In genomic region chr11:63412364-63412991, GRCm38 (mm10) we compare ENCODE assay signal across 8 mouse cellular contexts.
DNase-seq lines count a peak whose midpoint lies in the region; ATAC-seq and TF ChIP-seq lines count a peak whose summit lies in the region.

No protein-coding gene starts in this region.

- H3K27ac ChIP-seq in lung, embryonic 14.5 days (ENCODE audit: low read depth), result no peak overlapping the region
- H3K27ac ChIP-seq in forebrain, embryonic 13.5 days, result no peak overlapping the region
- no peak overlapping the region for H3K27ac ChIP-seq in liver, embryonic 12.5 days
- H3K27ac ChIP-seq in stomach, embryonic 16.5 days (ENCODE audit: low read length), result no peak overlapping the region

- H3K9me3 ChIP-seq in lung, embryonic 14.5 days (ENCODE audit: low read depth, low read length), result no peaks in the 10 kb centered on the region
- H3K9me3 ChIP-seq in forebrain, embryonic 13.5 days (replicated peaks), result no peaks in the 10 kb centered on the region
- H3K9me3 ChIP-seq in liver, embryonic 12.5 days (replicated peaks), result no peaks in the 10 kb centered on the region
- H3K9me3 ChIP-seq in stomach, embryonic 16.5 days (replicated peaks; ENCODE audit: control insufficient read depth, low read length), result no peaks in the 10 kb centered on the region

- peaks cover 44% of the 10 kb centered on the region for H3K27me3 ChIP-seq in lung, embryonic 14.5 days (ENCODE audit: insufficient read depth, low read length)
- H3K27me3 ChIP-seq in forebrain, embryonic 13.5 days, result peaks cover 68% of the 10 kb centered on the region
- peaks cover 15% of the 10 kb centered on the region for H3K27me3 ChIP-seq in liver, embryonic 12.5 days (replicated peaks)
- H3K27me3 ChIP-seq in stomach, embryonic 16.5 days (ENCODE audit: control insufficient read depth, insufficient read depth, low read length), result no peaks in the 10 kb centered on the region

- no peak for ATAC-seq in lung, embryonic 14.5 days (ENCODE audit: insufficient read depth)
- ATAC-seq in forebrain, embryonic 13.5 days, result no peak
- no peak for ATAC-seq in liver, embryonic 12.5 days
- no peak for ATAC-seq in stomach, embryonic 16.5 days (ENCODE audit: insufficient read depth, low FRiP score)

- H3K9ac ChIP-seq in lung, embryonic 14.5 days, result no peak overlapping the region
- 0 out of 2 replicates have a peak overlapping the region, but pooled peaks have one; percentile 21 for H3K9ac ChIP-seq in forebrain, embryonic 13.5 days
- no peak overlapping the region for H3K9ac ChIP-seq in liver, embryonic 12.5 days
- H3K9ac ChIP-seq in stomach, embryonic 16.5 days (ENCODE audit: low read length), result peak overlapping the region; percentile 17

- H3K4me2 ChIP-seq in lung, embryonic 14.5 days, result peak overlapping the region; percentile 51
- H3K4me2 ChIP-seq in forebrain, embryonic 13.5 days, result peak overlapping the region; percentile 60
- H3K4me2 ChIP-seq in liver, embryonic 12.5 days, result peak overlapping the region; percentile 52
- peak overlapping the region; percentile 56 for H3K4me2 ChIP-seq in stomach, embryonic 16.5 days (ENCODE audit: low read depth, low read length)

- TF ChIP-seq CTCF in lung, embryonic 14.5 days (IDR thresholded peaks at IDR 0.05; ENCODE audit: low read depth), result no peak

- no peaks in the 10 kb centered on the region for H3K4me1 ChIP-seq in lung, embryonic 14.5 days (ENCODE audit: insufficient read depth)
- H3K4me1 ChIP-seq in forebrain, embryonic 13.5 days, result peaks cover 14% of the 10 kb centered on the region
- peaks cover 4% of the 10 kb centered on the region; the same call in 1 of the 2 replicates for H3K4me1 ChIP-seq in liver, embryonic 12.5 days
- peaks cover 5% of the 10 kb centered on the region; the same call in 1 of the 2 replicates for H3K4me1 ChIP-seq in stomach, embryonic 16.5 days (ENCODE audit: control insufficient read depth, insufficient read depth, low read length)

- 10% methylated on average over 18 of the region's 18 CpGs for WGBS in lung, embryonic 14.5 days
- WGBS in forebrain, embryonic 13.5 days, result 1% methylated on average over 18 of the region's 18 CpGs
- WGBS in liver, embryonic 12.5 days (ENCODE audit: insufficient replicate concordance), result 10% methylated on average over 18 of the region's 18 CpGs
- WGBS in stomach, embryonic 16.5 days, result 16% methylated on average over 18 of the region's 18 CpGs

- peak overlapping the region; percentile 17; the same call in 1 of the 2 replicates for H3K4me3 ChIP-seq in lung, embryonic 14.5 days (ENCODE audit: low read depth, low read length)
- peak overlapping the region; percentile 29 for H3K4me3 ChIP-seq in forebrain, embryonic 13.5 days
- H3K4me3 ChIP-seq in liver, embryonic 12.5 days, result peak overlapping the region; percentile 11; the same call in 1 of the 2 replicates
- H3K4me3 ChIP-seq in stomach, embryonic 16.5 days (replicated peaks; ENCODE audit: low read length), result peak overlapping the region; percentile 32

- DNase-seq in lung, embryonic 14.5 days, result peak; percentile 29
- no peak for DNase-seq in lung, postnatal 14 days
- no peak for DNase-seq in spleen, postnatal 36 days (ENCODE audit: low spot score in 2 of 2)
- no peak for DNase-seq in MN1 (ENCODE audit: low spot score)
- DNase-seq in frontal cortex, postnatal 14 days (ENCODE audit: low spot score in 2 of 2), result no peak

- no peaks in the 10 kb centered on the region for H3K36me3 ChIP-seq in lung, embryonic 14.5 days (ENCODE audit: insufficient read depth)
- no peaks in the 10 kb centered on the region for H3K36me3 ChIP-seq in forebrain, embryonic 13.5 days (ENCODE audit: poor library complexity, severe bottlenecking)
- H3K36me3 ChIP-seq in liver, embryonic 12.5 days, result no peaks in the 10 kb centered on the region
- no peaks in the 10 kb centered on the region for H3K36me3 ChIP-seq in stomach, embryonic 16.5 days (ENCODE audit: control insufficient read depth, insufficient read depth, low read length)

Comparison
In these comparisons a context has a peak if more than half of its experiments do, and no peak if none do; other contexts are left out.
1. H3K9ac ChIP-seq: peak in forebrain, embryonic 13.5 days (single experiment) and stomach, embryonic 16.5 days (single experiment); none in lung, embryonic 14.5 days (single experiment) and liver, embryonic 12.5 days (single experiment).
2. Peak in every context shown above with its lines, with median percentiles within 50 percentile points of each other: H3K4me2 ChIP-seq and H3K4me3 ChIP-seq.